Mouse (Mus musculus): Measurements from ENCODE around the gene E2f3. TPM values are rescaled to one million over a fixed set of nuclear protein-coding genes. Genes with fewer than 3 reads are reported as not detected.

The E2f3 gene
- polyA plus RNA-seq (2012; rRNA removed) = 16.0 and 18.6 TPM in 2 replicates

DNA sequence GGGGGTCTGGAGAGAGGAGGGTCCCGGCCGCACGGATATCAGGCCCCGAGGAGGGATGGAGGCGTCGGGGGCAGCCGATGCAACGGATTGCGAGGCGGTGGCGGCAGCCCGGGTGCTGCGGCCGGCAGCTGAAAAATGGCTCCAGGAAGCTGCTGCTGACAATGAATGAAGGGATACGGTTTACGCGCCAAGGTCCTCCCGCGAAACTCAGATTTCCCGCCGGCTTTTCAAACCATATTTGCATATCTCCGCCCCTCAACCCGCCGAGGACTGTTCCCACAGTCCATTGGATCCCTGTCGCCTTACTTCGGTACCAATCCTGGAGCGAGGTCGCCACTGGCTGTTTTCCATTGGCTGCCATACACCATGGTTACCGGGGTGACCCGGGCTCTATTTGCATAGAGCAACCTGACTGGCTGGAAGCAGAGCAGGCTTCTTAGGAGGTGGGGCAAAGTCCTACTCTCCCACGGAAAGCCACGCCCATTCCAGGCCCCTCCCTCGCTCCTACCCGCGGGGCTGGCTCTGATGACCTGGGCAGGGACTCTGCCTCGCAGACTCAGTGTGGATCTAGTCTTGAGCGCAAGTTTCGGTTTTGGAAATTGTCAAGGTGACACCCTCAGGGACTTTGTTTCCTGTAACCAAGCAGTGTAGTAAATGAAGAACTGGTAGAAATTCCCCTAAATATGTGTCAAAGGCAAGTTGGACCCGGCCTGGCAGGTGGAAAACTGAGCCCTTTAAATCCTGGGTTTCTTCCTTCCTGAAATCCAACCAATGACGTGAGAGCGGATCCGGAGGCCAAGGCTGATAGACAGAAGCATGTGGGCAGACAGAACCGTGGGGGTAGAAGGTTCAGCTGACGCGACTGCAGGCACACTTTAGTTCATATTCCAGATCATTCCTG is at the start of gene E2f3:
Gene E2f3 (minus strand): TSS at position 209 of the 901 bp plus-strand sequence.

Other genes with a start within 250 kb of the E2f3 start
- gene Cdkal1, start 130.4 kb downstream of the E2f3 start, polyA plus RNA-seq (2012; rRNA removed) = 8.0 and 9.3 TPM in 2 replicates
- 1.8 and 2.5 TPM in 2 replicates for gene Mboat1, start 150.4 kb upstream of the E2f3 start, polyA plus RNA-seq (2012; rRNA removed)

Data from central nervous system, embryonic 14 days (tissue).